Mouse (Mus musculus) olfactory bulb, adult 2 months (tissue): ENCODE data around the gene Desi1.

Source experiments
- CTCF ChIP-seq: fragments of 200-500 bp; IDR thresholded peaks from 2 replicates; pipeline ENCODE4 v1.5.1; 2012; ENCODE audit warnings: low read depth, mild to moderate bottlenecking, low read length, moderate library complexity; ENCODE audit not compliant: insufficient read depth
- POLR2A ChIP-seq: fragments of 200-500 bp; IDR thresholded peaks from 2 replicates; pipeline ENCODE4 v1.6.1; 2012; ENCODE audit warnings: mild to moderate bottlenecking, low read depth, low read length, moderate library complexity; ENCODE audit not compliant: insufficient read depth

GRCm38 (mm10) chr15:81966062-81966829, 67.4 kb downstream of the Desi1 start:
- TF ChIP-seq POLR2A (no peak), CTCF (no peak)
